Mouse (Mus musculus) embryonic fibroblast, embryonic 13.5 days (primary cell): ENCODE measurements around the gene Itga8.

ENCODE experiments used
- CTCF ChIP-seq: IDR thresholded peaks from 2 replicates; pipeline ENCODE4 v1.5.1; 2011; ENCODE audit warnings: mild to moderate bottlenecking, control low read depth, low read length, moderate library complexity, borderline replicate concordance; ENCODE audit not compliant: insufficient read depth
- POLR2A ChIP-seq: IDR thresholded peaks from 2 replicates; pipeline ENCODE4 v1.6.1; 2011; ENCODE audit warnings: low read depth, mild to moderate bottlenecking, control low read depth, low read length, moderate library complexity

GRCm38 (mm10) chr2:12198699-12199098 is 103.0 kb downstream of the Itga8 start:
- TF ChIP-seq CTCF (no peak), POLR2A (no peak)
